Mouse (Mus musculus): Measurements from ENCODE around the gene Nyap1.

The Nyap1 gene

GRCm38 (mm10) chr5:137741023-137741931 lies at the start of gene Nyap1:
Gene Nyap1 (minus strand): TSS chr5:137741607.
- DNase-seq: peak; percentile 86

GRCm38 (mm10) chr5:137788946-137789531 lies 47.6 kb upstream of the Nyap1 start:
- no peak for DNase-seq

GRCm38 (mm10) chr5:137788171-137788570 lies 46.8 kb upstream of the Nyap1 start:
- DNase-seq: peak; percentile 43

GRCm38 (mm10) chr5:137787151-137787928 lies 45.9 kb upstream of the Nyap1 start, which contains the start of the genes Mepce and Zcwpw1:
Gene Mepce (minus strand): TSS chr5:137787655.
Gene Zcwpw1 (plus strand): TSS chr5:137787798.
- peak; percentile 96 for DNase-seq

GRCm38 (mm10) chr5:137786109-137786942 lies 44.9 kb upstream of the Nyap1 start:
- DNase-seq: peak; percentile 100

- DNase-seq: peak; percentile 50
These were observed 44.0 kb upstream of the Nyap1 start for GRCm38 (mm10) chr5:137785164-137786031.

GRCm38 (mm10) chr5:137784546-137784945 lies 43.1 kb upstream of the Nyap1 start:
- DNase-seq: peak; percentile 27

- DNase-seq: no peak
These were observed 42.6 kb upstream of the Nyap1 start for GRCm38 (mm10) chr5:137783901-137784540.

- DNase-seq: peak; percentile 21
These were observed 41.5 kb upstream of the Nyap1 start for GRCm38 (mm10) chr5:137782776-137783522.

- DNase-seq: no peak
These were observed 40.3 kb upstream of the Nyap1 start for GRCm38 (mm10) chr5:137781661-137782060.

GRCm38 (mm10) chr5:137779053-137779933 lies 37.9 kb upstream of the Nyap1 start:
- peak; percentile 67 for DNase-seq

GRCm38 (mm10) chr5:137778635-137779034 lies 37.2 kb upstream of the Nyap1 start, which contains the start of gene Ppp1r35:
Gene Ppp1r35 (plus strand): TSS chr5:137778849.
- peak; percentile 98 for DNase-seq

GRCm38 (mm10) chr5:137777267-137777845 lies 35.9 kb upstream of the Nyap1 start:
- no peak for DNase-seq

GRCm38 (mm10) chr5:137776408-137776918 lies 35.1 kb upstream of the Nyap1 start:
- peak; percentile 67 for DNase-seq

GRCm38 (mm10) chr5:137775587-137776290 lies 34.3 kb upstream of the Nyap1 start:
- no peak for DNase-seq

- DNase-seq: no peak
These were observed 31.3 kb upstream of the Nyap1 start for GRCm38 (mm10) chr5:137772755-137773154.

GRCm38 (mm10) chr5:137770709-137771108 lies 29.3 kb upstream of the Nyap1 start:
- DNase-seq: peak; percentile 39
